Mouse (Mus musculus) embryonic fibroblast, embryonic 13.5 days (primary cell): ENCODE measurements at regions not wholly inside any gene's neighbourhood (a gene's known extent, or its start where the extent isn't known, plus 50 kb on each side); places are given as distances from the start of the nearest gene placed in this dataset.
A peak's percentile ranks its signal among the peaks of the same experiment; 100 is the strongest.
"Not testable (repeated sequence)": the region's sequence is repeated elsewhere in the genome, so short reads cannot be mapped to it uniquely, and the experiment has no call there.

Source experiments
- H3K27ac ChIP-seq: 2 replicates; pipeline ENCODE4 v1.5.1; 2012; ENCODE audit warnings: low read length, control low read depth, inconsistent platforms; ENCODE audit not compliant: insufficient read depth
- H3K4me1 ChIP-seq: 2 replicates; pipeline ENCODE4 v1.6.1; 2011; ENCODE audit warnings: low read length; ENCODE audit not compliant: control insufficient read depth, insufficient read depth
- H3K4me3 ChIP-seq: 2 replicates; pipeline ENCODE4 v1.5.1; 2011; ENCODE audit warnings: mild to moderate bottlenecking, control low read depth, low read length; ENCODE audit not compliant: insufficient read depth
- CTCF ChIP-seq: IDR thresholded peaks from 2 replicates; pipeline ENCODE4 v1.5.1; 2011; ENCODE audit warnings: mild to moderate bottlenecking, control low read depth, low read length, moderate library complexity, borderline replicate concordance; ENCODE audit not compliant: insufficient read depth
- POLR2A ChIP-seq: IDR thresholded peaks from 2 replicates; pipeline ENCODE4 v1.6.1; 2011; ENCODE audit warnings: low read depth, mild to moderate bottlenecking, control low read depth, low read length, moderate library complexity

- not testable (repeated sequence) for H3K4me3 ChIP-seq, H3K27ac ChIP-seq, H3K4me1 ChIP-seq
These were observed 84.8 kb upstream of the Ezh2 start for GRCm38 (mm10) chr6:47679946-47680345.

DNA sequence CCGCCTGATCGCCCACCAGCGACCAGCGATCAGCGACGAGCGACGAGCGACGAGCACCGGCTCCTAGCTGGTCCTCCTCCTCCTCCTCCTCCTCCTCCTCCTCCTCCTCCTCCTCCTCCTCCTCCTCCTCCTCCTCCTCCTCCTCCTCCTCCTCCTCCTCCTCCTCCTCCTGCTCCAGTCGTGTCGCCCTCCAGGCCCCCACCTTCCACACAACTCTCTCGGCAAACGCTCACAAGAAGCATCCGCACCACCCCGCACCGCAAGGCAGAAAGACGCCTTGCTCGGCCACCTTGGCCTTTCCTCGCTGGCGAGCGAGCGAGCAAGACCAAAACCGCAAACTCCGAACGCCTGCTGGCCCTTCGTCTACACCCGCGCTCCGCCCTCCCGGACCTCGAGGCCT, 77.6 kb upstream of the Ezh2 start:
- H3K4me1 ChIP-seq, H3K27ac ChIP-seq: not testable (repeated sequence)
- peak overlapping the region; percentile 27; the same call in 1 of the 2 replicates for H3K4me3 ChIP-seq

DNA sequence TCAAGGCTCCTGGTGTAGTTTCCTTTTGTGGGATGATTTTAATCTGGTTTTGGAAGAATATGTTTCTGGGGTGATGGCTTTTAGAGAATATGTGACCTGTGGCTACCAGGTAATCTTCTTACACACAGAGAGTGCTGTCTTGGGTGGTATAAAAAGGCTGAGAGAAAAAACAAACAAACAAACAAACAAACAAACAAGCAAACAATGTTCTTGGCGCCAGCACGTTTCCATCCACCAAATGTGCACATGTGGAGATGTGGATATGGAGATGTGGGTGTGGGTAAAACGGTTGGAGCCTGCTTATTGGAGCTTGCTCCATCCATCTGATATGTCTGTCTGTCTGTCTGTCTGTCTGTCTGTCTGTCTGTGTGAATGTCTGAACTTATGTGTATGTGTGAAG, 57.7 kb upstream of the Ezh2 start:
- H3K4me1 ChIP-seq, H3K27ac ChIP-seq, H3K4me3 ChIP-seq: not testable (repeated sequence)

DNA sequence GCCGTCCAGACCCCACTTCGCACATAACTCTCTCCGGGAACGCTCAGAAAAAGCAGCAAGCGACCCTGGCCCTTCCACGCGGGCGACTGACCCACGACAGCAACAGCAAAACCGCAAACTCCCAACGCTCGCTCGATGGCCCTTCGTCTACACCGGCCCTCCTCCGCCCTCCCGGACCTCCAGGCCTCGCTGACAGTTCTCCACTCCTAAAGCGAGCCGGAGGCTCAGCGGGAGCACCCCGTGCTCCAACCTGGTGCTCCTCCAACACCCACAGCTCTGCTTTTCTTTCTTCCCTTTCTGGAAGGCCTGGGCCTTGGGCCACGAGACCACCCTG, 56.2 kb upstream of the Ezh2 start:
- H3K4me3 ChIP-seq = peak overlapping the region; percentile 58
- H3K27ac ChIP-seq = not testable (repeated sequence)

GRCm38 (mm10) chr6:47650463-47651384, 55.6 kb upstream of the Ezh2 start:
- no peak overlapping the region for H3K27ac ChIP-seq
- TF ChIP-seq CTCF = peak; percentile 55; the same call in 1 of the 2 replicates
- 0 out of 2 replicates have a peak, but pooled peaks have one; percentile 9 for TF ChIP-seq POLR2A
- H3K4me1 ChIP-seq = no peaks in the 10 kb centered on the region
- H3K4me3 ChIP-seq = peak overlapping the region; percentile 58

More for the DNA sequence above, 56.2 kb upstream of the Ezh2 start:
- H3K4me1 ChIP-seq = not testable (repeated sequence)

GRCm38 (mm10) chr6:47649961-47650360, 54.8 kb upstream of the Ezh2 start:
- Histone ChIP-seq H3K4me3 (no peak overlapping the region), H3K27ac (no peak overlapping the region), H3K4me1 (no peaks in the 10 kb centered on the region)
- no peak for TF ChIP-seq CTCF
- TF ChIP-seq POLR2A = no peak

DNA sequence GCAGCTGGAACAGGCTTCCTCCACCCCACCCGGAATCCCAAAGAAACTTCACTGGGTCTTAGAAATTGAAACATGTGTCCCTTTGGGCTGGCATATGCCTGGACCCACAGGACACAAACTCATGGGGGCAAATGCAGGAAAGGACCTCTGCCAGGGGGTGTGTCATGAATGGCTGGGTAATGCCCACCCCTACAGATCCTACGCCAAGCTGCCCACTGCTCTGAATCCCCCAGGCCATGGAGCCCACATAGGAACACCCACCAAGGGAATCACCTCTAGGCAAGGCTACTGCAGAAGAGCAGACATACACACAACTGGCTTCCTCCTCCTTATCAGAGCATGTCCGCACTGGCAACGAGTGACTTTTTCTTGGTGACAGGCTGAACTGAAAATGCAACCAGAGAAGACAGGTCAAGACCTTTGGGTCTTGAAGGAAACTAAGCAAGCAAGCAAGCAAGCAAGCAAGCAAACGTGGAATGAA, 54.4 kb upstream of the Ezh2 start:
- Histone ChIP-seq H3K27ac (no peak overlapping the region), H3K4me1 (no peaks in the 10 kb centered on the region), H3K4me3 (no peak overlapping the region)
- TF ChIP-seq POLR2A = no peak
- TF ChIP-seq CTCF = no peak

DNA sequence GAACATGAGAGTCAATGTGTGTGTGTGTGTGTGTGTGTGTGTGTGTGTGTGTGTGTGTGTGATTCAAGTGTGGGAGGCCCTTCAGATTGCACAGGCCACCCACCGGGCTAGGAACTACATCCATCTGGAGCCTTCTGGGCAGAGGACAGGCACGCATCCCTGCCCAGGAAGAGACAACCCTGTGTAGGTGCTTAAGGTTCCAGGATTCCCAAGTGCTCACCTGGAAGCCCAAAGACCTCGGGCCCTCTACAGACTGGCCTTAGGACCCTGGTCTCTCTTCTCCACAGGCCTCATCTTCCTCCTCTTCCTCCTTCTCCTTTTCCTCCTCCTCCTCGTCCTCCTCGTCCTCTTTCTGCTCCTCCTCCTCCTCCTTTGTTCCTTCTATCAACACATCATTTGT, 53.8 kb upstream of the Ezh2 start:
- Histone ChIP-seq H3K4me3 (no peak overlapping the region), H3K27ac (no peak overlapping the region), H3K4me1 (no peaks in the 10 kb centered on the region)
- TF ChIP-seq CTCF (no peak), POLR2A (no peak)

GRCm38 (mm10) chr6:47648316-47648715, 53.2 kb upstream of the Ezh2 start:
- no peak overlapping the region for H3K4me3 ChIP-seq
- TF ChIP-seq POLR2A (no peak), CTCF (no peak)
- H3K27ac ChIP-seq = no peak overlapping the region
- no peaks in the 10 kb centered on the region for H3K4me1 ChIP-seq

DNA sequence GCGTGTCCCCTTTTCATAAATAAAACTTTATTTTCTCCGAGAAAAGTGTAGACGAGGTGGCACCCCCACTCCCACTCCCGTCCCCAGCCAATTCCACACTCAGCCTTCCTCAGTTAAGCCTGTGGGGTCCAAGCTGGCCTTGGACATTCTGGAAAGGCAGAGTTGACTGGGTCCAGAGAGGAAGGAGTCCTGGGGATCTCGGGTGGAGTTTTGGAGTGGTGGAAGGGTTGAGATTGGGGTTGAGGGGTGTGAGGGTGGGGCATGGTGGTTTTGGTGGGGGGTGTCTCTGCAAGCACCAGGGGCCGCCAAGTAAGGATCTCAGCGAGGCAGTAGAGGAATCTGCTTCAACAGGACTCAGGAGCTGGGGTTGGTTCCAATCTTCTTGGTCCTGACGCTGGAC, 52.7 kb upstream of the Ezh2 start:
- no peaks in the 10 kb centered on the region for H3K4me1 ChIP-seq
- no peak overlapping the region for H3K4me3 ChIP-seq
- no peak overlapping the region for H3K27ac ChIP-seq
- TF ChIP-seq CTCF (no peak), POLR2A (no peak)
